Mouse (Mus musculus): ENCODE measurements around the gene Tax1bp1. TPM values are rescaled to one million over a fixed set of nuclear protein-coding genes. Genes with fewer than 3 reads are reported as not detected.

Tax1bp1 gene
- polyA plus RNA-seq, 1 experiment from 2014 or later, result 159 TPM

GRCm38 (mm10) chr6:52805237-52805856, 91.8 kb downstream of the Tax1bp1 start:
- no peak overlapping the region for H3K4me2 ChIP-seq (replicated peaks)
- no peaks in the 10 kb centered on the region for H3K4me1 ChIP-seq (replicated peaks; ENCODE audit: control insufficient read depth, insufficient read depth, low read length)
- ATAC-seq (ENCODE audit: low FRiP score), result no peak
- WGBS, result 93% methylated on average over 3 of the region's 3 CpGs
- no peak overlapping the region for H3K27ac ChIP-seq
- no peaks in the 10 kb centered on the region for H3K27me3 ChIP-seq (ENCODE audit: control insufficient read depth, insufficient read depth, low read length)
- H3K4me3 ChIP-seq (replicated peaks; ENCODE audit: low read length), result no peak overlapping the region
- H3K9ac ChIP-seq, result no peak overlapping the region
- H3K9me3 ChIP-seq (ENCODE audit: control insufficient read depth, low read length), result no peaks in the 10 kb centered on the region
- no peak for DNase-seq (ENCODE audit: low spot score)
- no peaks in the 10 kb centered on the region for H3K36me3 ChIP-seq (replicated peaks; ENCODE audit: control insufficient read depth, insufficient read depth)

Other genes with a start within 250 kb of the Tax1bp1 start
- 45.3 and 48.0 TPM in 2 replicates for gene Hibadh, start 73.3 kb upstream of the Tax1bp1 start, polyA plus RNA-seq (2014; fragmentation: Nextera tagmentation; extraction: Ambion mirVana)

All from hindbrain, embryonic 14.5 days (tissue).